Mouse (Mus musculus): Measurements from ENCODE around the gene 4930404N11Rik.

- TF ChIP-seq CTCF (IDR thresholded peaks at IDR 0.05; ENCODE audit: extremely low read depth, insufficient read depth, insufficient read length, insufficient replicate concordance) (no peak), POLR2A (IDR thresholded peaks at IDR 0.05; ENCODE audit: low read depth, low read length) (no peak)
These were observed 23.8 kb upstream of the 4930404N11Rik start for GRCm38 (mm10) chr10:81389373-81389772.

All from spleen, adult 2 months (tissue).